In genomic region chr11:102556031-102556715, GRCm38 (mm10) we compare ENCODE assay signal across 7 mouse cellular contexts. TPM values are rescaled to one million over a fixed set of nuclear protein-coding genes. Genes with fewer than 3 reads are reported as not detected.
DNase-seq lines count a peak whose midpoint lies in the region; ATAC-seq lines count a peak whose summit lies in the region.

Gene Gpatch8, minus strand, starts transcription at chr11:102556392.

- ATAC-seq in intestine, embryonic 15.5 days, result peak; percentile 96

- intact Hi-C loops in gastrocnemius, postnatal 36 days (cut with DNase I), result no loop called here
- intact Hi-C loops in left cerebral cortex, postnatal 25 days (cut with DNase I), result loop anchor here (5.0 kb wide), 1 partner anchor 69 kb away; no protein-coding TSS in a partner anchor

- peak within 1 kb of the TSS; percentile 100 for H3K4me3 ChIP-seq in intestine, embryonic 15.5 days (replicated peaks)
- H3K4me3 ChIP-seq in midbrain, embryonic 10.5 days, result peak within 1 kb of the TSS; percentile 100

- WGBS in intestine, embryonic 15.5 days, result 0% methylated on average over 52 of the region's 55 CpGs
- WGBS in midbrain, embryonic 10.5 days, result under 1% methylated on average over 54 of the region's 55 CpGs

- H3K36me3 ChIP-seq in intestine, embryonic 15.5 days, result no peaks in the 10 kb centered on the region
- peaks cover 8% of the 10 kb centered on the region for H3K36me3 ChIP-seq in midbrain, embryonic 10.5 days

- no peaks in the 10 kb centered on the region for H3K27me3 ChIP-seq in intestine, embryonic 15.5 days (replicated peaks)
- H3K27me3 ChIP-seq in midbrain, embryonic 10.5 days (ENCODE audit: low read depth, poor library complexity, severe bottlenecking), result no peaks in the 10 kb centered on the region

- H3K9ac ChIP-seq in intestine, embryonic 15.5 days, result peak within 1 kb of the TSS; percentile 94

- DNase-seq in adrenal gland, adult 2 months, result peak; percentile 97
- peak; percentile 96 for DNase-seq in embryo, embryonic 11.5 days (ENCODE audit: low read depth, low spot score)
- DNase-seq in gastrocnemius, postnatal 36 days, result peak; percentile 91 to 94
- DNase-seq in left cerebral cortex, postnatal 25 days (ENCODE audit: low spot score in 2 of 2), result peak; percentile 91 to 96
- DNase-seq in midbrain, embryonic 10.5 days (ENCODE audit: low spot score), result peak; percentile 98
- peak; percentile 92 for DNase-seq in right cerebral cortex, postnatal 4 days

- no peaks in the 10 kb centered on the region for H3K9me3 ChIP-seq in intestine, embryonic 15.5 days
- no peaks in the 10 kb centered on the region for H3K9me3 ChIP-seq in midbrain, embryonic 10.5 days (replicated peaks)

- H3K27ac ChIP-seq in intestine, embryonic 15.5 days, result peak within 1 kb of the TSS; percentile 93
- peak within 1 kb of the TSS; percentile 99 for H3K27ac ChIP-seq in midbrain, embryonic 10.5 days (replicated peaks)

- peak within 1 kb of the TSS; percentile 59 for H3K4me2 ChIP-seq in intestine, embryonic 15.5 days (replicated peaks)

- peaks cover 16% of the 10 kb centered on the region for H3K4me1 ChIP-seq in intestine, embryonic 15.5 days (replicated peaks)
- peaks cover 38% of the 10 kb centered on the region for H3K4me1 ChIP-seq in midbrain, embryonic 10.5 days

RNA-seq across cellular contexts. Expression of gene Gpatch8, which starts in this region (rescaled TPM):
- total RNA-seq in adrenal gland, adult 2 months (2021), result 10 to 100 TPM; 23.2 to 31.4 TPM
- 16.0 and 18.4 TPM in 2 replicates for polyA plus RNA-seq in adrenal gland, adult 2 months (2012; rRNA removed)
- 10 to 100 TPM; 20.2 to 24.4 TPM for total RNA-seq in gastrocnemius, postnatal 36 days (2021)
- polyA plus RNA-seq in intestine, embryonic 15.5 days (2015; fragmentation: Nextera tagmentation; extraction: Ambion mirVana), result 41.7 and 43.1 TPM in 2 replicates
- total RNA-seq in left cerebral cortex, postnatal 25 days (2021), result 10 to 100 TPM; 46.6 to 55.7 TPM
- polyA plus RNA-seq in midbrain, embryonic 10.5 days (2016; fragmentation: Nextera tagmentation; extraction: Ambion mirVana), result 65.5 and 73.8 TPM in 2 replicates

Comparison
In these comparisons a context has a peak if more than half of its experiments do, and no peak if none do; other contexts are left out.
1. Peak in every context shown above with its lines: DNase-seq, ATAC-seq, H3K4me3 ChIP-seq and H3K27ac ChIP-seq.